Mouse (Mus musculus): ENCODE data around the gene Sag. TPM values are rescaled to one million over a fixed set of nuclear protein-coding genes. Genes with fewer than 3 reads are reported as not detected.

Sag gene
- polyA plus RNA-seq, 1 experiment from 2014 or later, result 2.0 TPM

DNA sequence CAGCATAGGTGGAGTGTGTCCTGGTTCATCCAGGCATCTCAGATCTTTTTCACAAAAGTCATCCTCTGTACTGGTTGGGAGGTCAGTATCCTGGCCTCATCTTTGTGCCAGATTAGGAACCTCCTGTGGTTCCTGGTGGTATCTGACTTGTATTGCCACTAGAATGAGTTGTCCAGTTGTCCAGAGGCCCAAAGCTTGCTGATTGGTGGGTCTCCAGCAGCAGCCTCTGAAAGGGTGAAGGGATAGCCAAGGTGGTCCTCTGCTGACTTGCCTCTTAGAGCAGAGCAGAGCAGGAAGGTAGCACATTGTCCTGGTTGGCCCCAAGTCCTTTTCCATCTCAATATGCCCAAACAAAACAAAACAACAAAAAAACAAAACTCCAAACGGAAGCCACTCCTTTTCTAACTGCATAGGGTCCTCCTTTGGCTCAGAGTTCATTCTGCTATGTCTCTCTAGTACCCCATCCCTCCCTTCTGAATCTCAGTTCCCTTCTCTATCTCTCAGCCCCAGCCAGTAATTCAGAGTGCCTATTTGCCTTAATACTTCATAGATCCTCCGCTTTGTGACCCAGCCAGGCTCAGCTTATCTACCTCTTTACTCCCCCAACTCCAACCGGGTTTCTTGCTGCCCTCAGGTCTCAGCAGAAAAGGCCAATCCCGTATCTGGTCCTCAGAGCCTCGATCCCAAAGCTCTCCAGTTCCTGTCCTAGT lies 48.8 kb downstream of the Sag start:
- Histone ChIP-seq H3K36me3 (no peaks in the 10 kb centered on the region), H3K4me1 (peaks cover 43% of the 10 kb centered on the region), H3K27ac (peak overlapping the region; percentile 94), H3K9me3 (no peaks in the 10 kb centered on the region), H3K27me3 (ENCODE audit: insufficient read depth, poor library complexity, severe bottlenecking) (no peaks in the 10 kb centered on the region), H3K4me3 (peak overlapping the region; percentile 99)
- WGBS, result 55% methylated on average over 5 of the region's 5 CpGs
- DNase-seq (ENCODE audit: low spot score), result no peak

DNA sequence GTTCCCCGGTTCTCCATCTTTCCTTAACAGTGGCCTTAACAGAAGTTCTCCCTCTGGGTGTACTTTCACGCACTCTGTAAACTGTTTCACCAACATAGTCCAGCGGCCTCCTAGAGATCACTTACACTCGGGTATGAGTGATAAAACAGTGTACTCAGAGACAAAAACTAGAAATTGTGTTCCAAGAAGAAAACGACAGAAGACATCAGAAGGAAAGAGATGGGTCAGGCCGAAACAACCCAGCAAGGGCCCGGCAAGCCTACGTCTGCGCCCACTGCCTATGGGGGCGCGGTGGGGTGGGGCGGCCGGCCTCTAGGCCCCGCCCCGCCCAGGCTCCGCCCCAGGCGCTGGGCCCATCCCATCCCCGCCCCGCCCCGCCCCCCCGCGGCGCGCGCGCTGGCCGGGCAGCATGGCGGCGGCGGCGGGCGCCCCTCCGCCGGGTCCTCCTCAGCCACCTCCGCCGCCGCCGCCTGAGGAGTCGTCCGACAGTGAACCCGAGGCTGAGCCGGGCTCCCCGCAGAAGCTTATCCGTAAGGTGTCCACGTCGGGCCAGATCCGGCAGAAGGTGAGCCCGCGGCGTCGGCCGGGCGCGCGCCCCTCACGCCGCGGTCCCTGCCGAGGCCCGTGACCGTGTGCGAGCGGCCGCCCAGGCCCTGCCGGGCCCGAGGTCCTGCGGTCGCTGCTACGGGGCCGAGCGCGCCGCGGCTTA lies 49.6 kb downstream of the Sag start, which contains the start of gene Dgkd:
Gene Dgkd (plus strand): TSS at position 396 of the 709 bp plus-strand sequence.
- Histone ChIP-seq H3K4me1 (peaks cover 37% of the 10 kb centered on the region), H3K27ac (peak within 1 kb of the TSS; percentile 94), H3K9me3 (no peaks in the 10 kb centered on the region), H3K36me3 (no peaks in the 10 kb centered on the region), H3K27me3 (ENCODE audit: insufficient read depth, poor library complexity, severe bottlenecking) (no peaks in the 10 kb centered on the region), H3K4me3 (peak within 1 kb of the TSS; percentile 99)
- WGBS, result 2% methylated on average over 73 of the region's 74 CpGs
- peak; percentile 85 for DNase-seq (ENCODE audit: low spot score)

DNA sequence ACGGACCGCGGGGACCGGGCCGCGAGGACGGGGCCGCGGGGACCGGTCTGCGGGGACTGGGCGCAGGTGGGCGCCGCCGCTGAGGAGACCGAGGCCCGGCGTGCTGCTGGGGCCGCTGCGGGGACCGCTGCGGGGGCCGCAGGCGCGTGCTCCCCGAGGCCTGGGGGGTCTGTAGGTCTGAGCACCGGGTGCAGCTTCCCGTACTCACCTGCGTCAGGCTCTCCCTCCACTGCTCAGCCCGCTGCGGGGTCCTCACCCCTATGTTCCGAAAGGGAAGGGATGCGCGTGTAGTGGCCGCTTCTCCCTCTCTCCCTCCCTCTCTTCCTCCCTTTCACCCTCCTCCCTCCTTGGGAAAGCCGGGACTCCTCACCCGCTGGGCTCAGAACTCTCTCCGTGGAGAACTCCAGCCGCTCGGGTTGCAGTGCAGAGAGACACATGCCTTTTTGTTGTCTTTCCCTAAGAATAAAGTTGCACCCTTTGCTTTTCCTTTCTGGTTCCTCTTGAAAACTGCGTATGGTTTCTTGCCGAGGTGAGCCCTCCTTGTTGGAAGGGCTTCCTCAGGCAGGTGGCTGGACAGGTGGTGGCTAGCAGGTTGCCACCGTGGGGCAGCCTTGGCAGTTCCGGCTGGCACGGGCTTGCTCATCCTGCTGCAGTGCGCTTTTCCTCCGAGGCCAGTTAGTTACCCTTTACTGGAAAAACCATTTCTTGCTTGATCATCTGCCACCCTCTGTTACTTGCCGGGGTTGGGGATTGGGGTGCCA lies 50.3 kb downstream of the Sag start:
- peak overlapping the region; percentile 99 for H3K4me3 ChIP-seq
- under 1% methylated on average over 48 of the region's 48 CpGs for WGBS
- peaks cover 34% of the 10 kb centered on the region for H3K4me1 ChIP-seq
- H3K36me3 ChIP-seq, result no peaks in the 10 kb centered on the region
- H3K27ac ChIP-seq, result peak overlapping the region; percentile 94
- H3K27me3 ChIP-seq (ENCODE audit: insufficient read depth, poor library complexity, severe bottlenecking), result no peaks in the 10 kb centered on the region
- no peaks in the 10 kb centered on the region for H3K9me3 ChIP-seq
- DNase-seq (ENCODE audit: low spot score), result no peak

DNA sequence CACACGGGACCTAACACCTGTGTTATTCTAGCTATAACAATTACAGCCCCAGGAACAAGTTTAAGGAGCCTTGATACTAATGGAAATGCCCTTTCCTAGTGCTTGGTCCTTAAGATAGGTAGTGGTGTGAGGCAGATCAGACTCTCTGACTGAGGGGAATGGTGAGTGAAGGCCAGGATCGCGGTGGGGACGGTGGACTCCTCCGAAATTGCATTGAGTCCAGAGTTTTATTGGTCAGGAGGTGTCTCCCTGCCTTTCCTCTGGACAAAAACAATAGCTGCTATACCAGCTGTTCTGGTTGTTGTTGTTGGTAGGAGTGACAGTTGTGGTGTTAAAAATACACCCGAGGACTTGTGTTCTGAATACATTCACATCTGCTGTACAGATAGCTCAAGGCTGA lies 50.9 kb downstream of the Sag start:
- Histone ChIP-seq H3K27me3 (ENCODE audit: insufficient read depth, poor library complexity, severe bottlenecking) (no peaks in the 10 kb centered on the region), H3K4me1 (peaks cover 35% of the 10 kb centered on the region), H3K27ac (no peak overlapping the region), H3K9me3 (no peaks in the 10 kb centered on the region), H3K36me3 (no peaks in the 10 kb centered on the region), H3K4me3 (peak overlapping the region; percentile 99)
- DNase-seq (ENCODE audit: low spot score), result no peak
- WGBS, result 30% methylated on average over 6 of the region's 6 CpGs

DNA sequence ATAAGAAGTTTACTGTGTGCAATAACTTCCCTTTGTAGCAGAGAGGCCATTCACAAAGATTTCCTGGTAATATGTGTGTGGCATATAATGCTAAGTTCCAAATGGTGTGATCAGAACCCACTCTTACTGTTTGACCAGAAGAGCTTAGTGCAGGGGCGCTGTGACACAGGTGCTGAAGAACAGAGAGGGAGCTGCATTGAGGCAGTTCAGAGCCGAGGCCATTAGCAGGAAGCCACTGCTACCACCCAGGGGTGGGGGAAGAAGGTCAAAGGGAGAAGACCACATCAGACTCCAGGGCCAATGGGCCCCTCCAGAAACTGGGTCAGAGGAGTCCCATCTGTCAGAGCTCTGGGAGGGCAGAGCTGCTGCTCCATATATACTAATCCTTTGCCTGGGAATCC lies 51.4 kb downstream of the Sag start:
- no peaks in the 10 kb centered on the region for H3K36me3 ChIP-seq
- no peak overlapping the region for H3K27ac ChIP-seq
- no peaks in the 10 kb centered on the region for H3K9me3 ChIP-seq
- H3K4me3 ChIP-seq, result peak overlapping the region; percentile 99
- no peak for DNase-seq (ENCODE audit: low spot score)
- H3K4me1 ChIP-seq, result peaks cover 37% of the 10 kb centered on the region
- no peaks in the 10 kb centered on the region for H3K27me3 ChIP-seq (ENCODE audit: insufficient read depth, poor library complexity, severe bottlenecking)
- 28% methylated on average over 2 of the region's 2 CpGs for WGBS

DNA sequence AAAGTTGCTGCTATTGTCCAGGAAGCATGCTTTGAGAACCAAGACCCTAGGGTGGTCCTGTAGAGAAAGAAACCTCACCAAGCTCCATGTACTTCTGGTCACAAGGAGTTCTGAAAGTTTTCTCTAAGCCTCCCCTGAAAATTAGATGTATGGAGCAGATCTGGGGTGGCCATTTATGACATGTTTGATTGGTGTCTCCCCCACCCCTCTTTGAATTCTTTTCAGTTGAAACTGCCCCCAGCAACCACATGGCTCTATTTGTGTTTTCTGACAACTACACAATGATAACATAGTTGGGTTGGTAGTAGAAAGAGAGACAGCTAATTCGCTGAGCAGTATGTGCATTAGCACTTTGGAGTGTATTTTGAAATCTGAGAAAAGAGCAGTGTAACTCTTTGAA lies 52.0 kb downstream of the Sag start:
- no peak overlapping the region for H3K4me3 ChIP-seq
- H3K4me1 ChIP-seq, result peaks cover 37% of the 10 kb centered on the region
- no peak overlapping the region for H3K27ac ChIP-seq
- no peaks in the 10 kb centered on the region for H3K27me3 ChIP-seq (ENCODE audit: insufficient read depth, poor library complexity, severe bottlenecking)
- WGBS, result 89% methylated on average over 1 of the region's 1 CpGs
- DNase-seq (ENCODE audit: low spot score), result no peak
- no peaks in the 10 kb centered on the region for H3K9me3 ChIP-seq
- no peaks in the 10 kb centered on the region for H3K36me3 ChIP-seq

DNA sequence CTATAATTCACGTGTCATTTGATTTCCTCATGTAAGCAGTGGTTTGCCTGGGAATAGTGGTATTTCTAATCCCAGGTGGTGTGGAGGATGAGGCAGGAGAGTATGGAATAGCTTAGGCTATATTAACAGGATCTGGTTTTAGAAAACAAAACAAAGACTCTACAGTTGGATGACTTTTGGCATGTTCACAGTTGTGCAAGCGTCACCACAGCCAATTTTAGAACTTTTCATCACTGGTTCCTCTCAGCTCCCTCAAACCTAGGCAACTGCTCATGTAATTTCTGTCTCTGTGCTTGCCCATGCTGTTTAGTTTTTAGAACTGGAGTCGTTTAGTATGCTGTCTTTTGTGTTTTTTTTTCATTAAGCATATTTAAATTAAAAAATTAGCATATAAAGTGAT lies 53.3 kb downstream of the Sag start:
- Histone ChIP-seq H3K4me1 (peaks cover 39% of the 10 kb centered on the region), H3K4me3 (no peak overlapping the region), H3K27me3 (ENCODE audit: insufficient read depth, poor library complexity, severe bottlenecking) (no peaks in the 10 kb centered on the region), H3K27ac (no peak overlapping the region), H3K36me3 (no peaks in the 10 kb centered on the region), H3K9me3 (no peaks in the 10 kb centered on the region)
- WGBS, result 80% methylated on average over 3 of the region's 3 CpGs
- DNase-seq (ENCODE audit: low spot score), result no peak

DNA sequence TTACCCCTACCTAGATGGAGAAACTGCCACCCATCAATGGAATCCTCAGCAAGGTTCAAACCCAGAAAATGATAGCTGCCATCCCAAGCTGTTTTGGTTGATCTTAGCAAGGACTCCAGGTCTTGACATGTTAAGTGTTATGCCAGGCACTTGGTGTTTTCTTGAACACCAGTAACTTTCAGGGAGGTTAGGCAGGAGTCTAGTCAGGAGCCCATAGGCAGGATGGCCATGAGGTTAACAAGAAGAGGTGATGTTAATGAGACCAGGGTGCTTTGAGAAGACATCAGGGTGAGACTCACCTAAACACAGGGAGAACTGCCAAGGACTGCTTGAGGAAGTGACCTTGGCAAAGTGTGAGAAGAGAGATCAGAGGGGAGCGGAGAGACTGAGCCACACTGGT lies 54.6 kb downstream of the Sag start:
- no peak overlapping the region for H3K27ac ChIP-seq
- no peaks in the 10 kb centered on the region for H3K27me3 ChIP-seq (ENCODE audit: insufficient read depth, poor library complexity, severe bottlenecking)
- no peak overlapping the region for H3K4me3 ChIP-seq
- WGBS, result 66% methylated on average over 1 of the region's 1 CpGs
- no peaks in the 10 kb centered on the region for H3K9me3 ChIP-seq
- H3K36me3 ChIP-seq, result no peaks in the 10 kb centered on the region
- peaks cover 37% of the 10 kb centered on the region for H3K4me1 ChIP-seq
- no peak for DNase-seq (ENCODE audit: low spot score)

DNA sequence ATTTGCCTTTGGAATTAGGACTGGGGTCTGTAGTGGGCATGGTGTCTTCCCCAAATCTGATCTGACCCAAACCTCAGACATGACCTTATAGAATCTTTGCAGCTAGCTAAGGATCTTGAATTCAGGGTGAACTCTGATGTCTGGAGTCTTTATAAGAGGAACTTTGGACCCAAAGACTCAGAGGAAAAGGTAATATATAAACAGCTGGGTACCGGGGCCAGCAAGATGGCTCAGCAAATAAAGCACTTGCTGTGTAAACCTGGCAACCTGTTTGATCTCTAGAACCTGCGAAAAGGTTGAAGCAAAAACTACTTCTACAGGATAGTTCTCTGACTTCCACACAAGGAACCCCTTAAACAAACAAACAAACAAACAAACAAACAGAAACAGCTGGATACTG lies 55.0 kb downstream of the Sag start:
- Histone ChIP-seq H3K4me1 (peaks cover 37% of the 10 kb centered on the region), H3K9me3 (no peaks in the 10 kb centered on the region)
- WGBS, result 92% methylated on average over 2 of the region's 2 CpGs

DNA sequence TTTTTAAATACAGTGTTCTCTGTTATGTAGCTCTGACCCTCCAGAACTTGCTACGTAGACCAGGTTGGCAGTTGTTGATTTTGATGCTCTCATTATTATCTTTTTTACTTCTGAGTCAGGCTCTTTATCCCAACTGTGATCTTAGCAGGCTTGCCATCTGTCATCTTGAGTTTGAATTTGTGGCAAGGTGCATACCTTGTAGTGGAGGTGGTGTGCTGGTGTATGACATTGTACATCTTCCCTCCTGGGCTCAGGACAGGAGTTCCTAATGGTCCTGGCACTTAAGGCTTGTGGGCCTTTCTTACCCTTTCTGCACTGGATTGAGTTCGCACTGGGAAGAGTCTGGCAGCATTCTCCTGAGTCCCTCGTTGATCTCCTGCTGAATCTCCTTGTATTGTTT lies 60.1 kb downstream of the Sag start:
- H3K4me1 ChIP-seq, result peaks cover 22% of the 10 kb centered on the region
- WGBS, result 75% methylated on average over 3 of the region's 3 CpGs
- H3K9me3 ChIP-seq, result no peaks in the 10 kb centered on the region

More for the DNA sequence above, 55.0 kb downstream of the Sag start:
- 0 out of 2 replicates have a peak overlapping the region, but pooled peaks have one; percentile 10 for H3K27ac ChIP-seq
- H3K36me3 ChIP-seq, result no peaks in the 10 kb centered on the region
- DNase-seq (ENCODE audit: low spot score), result no peak
- no peak overlapping the region for H3K4me3 ChIP-seq
- H3K27me3 ChIP-seq (ENCODE audit: insufficient read depth, poor library complexity, severe bottlenecking), result no peaks in the 10 kb centered on the region

DNA sequence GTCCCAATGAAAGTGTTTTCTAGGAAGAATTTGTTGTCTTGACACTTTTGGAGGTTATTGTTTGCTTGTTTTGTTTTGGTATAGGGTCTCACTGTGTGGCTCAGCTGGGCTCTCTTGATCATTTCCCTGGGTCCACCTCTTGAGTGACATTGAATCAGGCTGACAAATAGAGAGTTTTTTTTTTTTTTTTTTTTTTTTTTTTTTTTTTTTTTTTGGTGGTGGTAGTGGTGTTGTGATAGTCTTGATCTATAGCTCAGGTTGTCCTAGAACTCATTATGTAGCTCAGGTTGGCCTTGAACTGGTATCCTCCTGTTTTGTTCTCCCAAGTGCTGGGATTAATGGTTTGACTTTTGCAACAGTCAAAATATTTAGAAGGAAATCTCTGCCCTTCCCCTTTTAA lies 61.4 kb downstream of the Sag start:
- peaks cover 19% of the 10 kb centered on the region for H3K4me1 ChIP-seq
- no peaks in the 10 kb centered on the region for H3K36me3 ChIP-seq
- no peaks in the 10 kb centered on the region for H3K9me3 ChIP-seq
- H3K27me3 ChIP-seq (ENCODE audit: insufficient read depth, poor library complexity, severe bottlenecking), result no peaks in the 10 kb centered on the region
- no peak for DNase-seq (ENCODE audit: low spot score)
- H3K4me3 ChIP-seq, result no peak overlapping the region
- no peak overlapping the region for H3K27ac ChIP-seq

More for the DNA sequence above, 60.1 kb downstream of the Sag start:
- Histone ChIP-seq H3K36me3 (no peaks in the 10 kb centered on the region), H3K27ac (no peak overlapping the region), H3K27me3 (ENCODE audit: insufficient read depth, poor library complexity, severe bottlenecking) (no peaks in the 10 kb centered on the region), H3K4me3 (no peak overlapping the region)
- no peak for DNase-seq (ENCODE audit: low spot score)

DNA sequence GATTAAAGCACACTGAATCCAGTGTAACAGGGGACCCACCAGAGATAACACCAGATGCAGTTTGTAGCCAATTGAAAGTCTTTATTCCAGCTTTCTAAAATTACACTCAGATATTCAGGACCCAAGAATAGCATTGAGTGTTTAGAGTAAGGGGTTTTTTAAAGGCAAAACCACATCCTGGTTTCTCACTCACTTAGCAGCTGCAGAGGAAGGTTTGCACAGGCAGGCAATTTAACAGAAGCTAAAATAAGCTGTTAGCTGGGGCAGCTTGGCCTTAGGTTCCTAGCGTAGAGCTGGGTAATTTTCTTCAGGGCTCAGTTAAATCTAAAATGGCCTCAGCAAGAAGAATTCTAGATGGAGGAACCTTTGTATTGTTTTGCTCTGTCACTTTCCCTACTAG lies 63.2 kb downstream of the Sag start:
- H3K4me3 ChIP-seq, result no peak overlapping the region
- H3K27me3 ChIP-seq (ENCODE audit: insufficient read depth, poor library complexity, severe bottlenecking), result no peaks in the 10 kb centered on the region
- DNase-seq (ENCODE audit: low spot score), result no peak
- H3K9me3 ChIP-seq, result no peaks in the 10 kb centered on the region
- H3K4me1 ChIP-seq, result peaks cover 31% of the 10 kb centered on the region
- WGBS, result 72% methylated on average over 1 of the region's 1 CpGs
- no peaks in the 10 kb centered on the region for H3K36me3 ChIP-seq
- H3K27ac ChIP-seq, result no peak overlapping the region

DNA sequence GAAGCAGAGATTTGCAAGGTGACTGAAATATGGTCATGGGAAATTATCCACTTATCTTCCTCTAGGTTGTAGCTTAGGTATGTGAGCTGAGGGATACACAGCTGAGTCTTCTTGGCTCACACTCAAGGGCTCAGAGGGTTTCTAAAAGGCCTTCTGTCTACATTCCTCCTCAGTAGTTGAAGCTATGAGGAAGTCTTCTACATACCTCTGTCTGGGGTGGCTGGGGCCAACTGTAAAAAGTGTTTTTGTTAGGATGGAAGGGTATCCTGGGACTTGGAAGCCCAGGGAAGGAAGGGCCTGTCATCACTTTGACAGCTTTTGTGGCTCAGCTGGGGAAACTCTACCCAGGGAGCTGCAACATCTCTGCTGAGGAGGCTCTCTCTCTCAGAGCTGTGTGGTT lies 68.1 kb downstream of the Sag start:
- peak; percentile 80 for DNase-seq (ENCODE audit: low spot score)
- Histone ChIP-seq H3K4me3 (no peak overlapping the region), H3K36me3 (no peaks in the 10 kb centered on the region), H3K27ac (no peak overlapping the region), H3K9me3 (no peaks in the 10 kb centered on the region), H3K27me3 (ENCODE audit: insufficient read depth, poor library complexity, severe bottlenecking) (no peaks in the 10 kb centered on the region), H3K4me1 (peaks cover 54% of the 10 kb centered on the region)

All from heart, embryonic 10.5 days (tissue).